Mouse (Mus musculus) intestine, embryonic 14.5 days (tissue): ENCODE measurements around the gene Stt3b. TPM values are rescaled to one million over a fixed set of nuclear protein-coding genes. Genes with fewer than 3 reads are reported as not detected.

Experiments used
- ATAC-seq: fragments of 200-750 bp; cut with Nextera tagmentation; replicated peaks from 2 replicates; pipeline ENCODE4 v1.8.0; 2017; ENCODE audit warnings: low read depth, moderate number of reproducible peaks, moderate TSS enrichment, moderate library complexity; ENCODE audit not compliant: low FRiP score, low TSS enrichment
- DNase-seq: peaks from one replicate; pipeline ENCODE4 v3.0.0-alpha.2; 2018; ENCODE audit warnings: low spot score
- H3K27ac ChIP-seq: fragments of 300-500 bp; sonication (generic); 2 replicates; pipeline ENCODE4 v1.5.1; 2014; ENCODE audit warnings: low read depth, mild to moderate bottlenecking, control low read depth
- H3K27me3 ChIP-seq: fragments of 300-500 bp; sonication (generic); replicated peaks from 2 replicates; pipeline ENCODE4 v1.6.1; 2014; ENCODE audit warnings: low read length, control low read depth; ENCODE audit not compliant: control insufficient read depth, insufficient read depth
- H3K36me3 ChIP-seq: fragments of 300-500 bp; sonication (generic); 2 replicates; pipeline ENCODE4 v1.6.1; 2014; ENCODE audit warnings: low read length, control low read depth; ENCODE audit not compliant: control insufficient read depth, insufficient read depth
- H3K4me1 ChIP-seq: fragments of 300-500 bp; sonication (generic); replicated peaks from 2 replicates; pipeline ENCODE4 v1.6.1; 2014; ENCODE audit warnings: low read length, control low read depth, mixed read lengths; ENCODE audit not compliant: control insufficient read depth, insufficient read depth
- H3K4me2 ChIP-seq: fragments of 300-500 bp; sonication (generic); 2 replicates; pipeline ENCODE4 v1.6.1; 2014; ENCODE audit warnings: low read length
- H3K4me3 ChIP-seq: fragments of 300-500 bp; sonication (generic); 2 replicates; pipeline ENCODE4 v1.5.1; 2014; ENCODE audit warnings: low read depth, low read length, control low read depth, mixed read lengths
- H3K9ac ChIP-seq: fragments of 300-500 bp; sonication (generic); 2 replicates; pipeline ENCODE4 v1.6.1; 2014; ENCODE audit warnings: mild to moderate bottlenecking, low read length
- H3K9me3 ChIP-seq: fragments of 300-500 bp; sonication (generic); 2 replicates; pipeline ENCODE4 v1.6.1; 2016; ENCODE audit warnings: low read length, control low read depth; ENCODE audit not compliant: control insufficient read depth
- WGBS: fragments of 180-500 bp; shearing (Covaris S2); extraction: QIAGEN DNeasy Blood & Tissue Kit; methylation state at CpG from one replicate; pipeline ENCODE4 v1.1.7; 2014; 5-methylcytosine and 5-hydroxymethylcytosine counted together
- polyA plus RNA-seq: library from polyadenylated mRNA; unstranded; fragments of >200 nt; fragmentation: Nextera tagmentation; extraction: Ambion mirVana; gene quantifications from 2 replicates; pipeline ENCODE4 v1.2.1, GENCODE M21; 2014

Gene Stt3b
- polyA plus RNA-seq, 1 experiment from 2014 or later = 135 TPM

- DNase-seq (no peak), ATAC-seq (no peak)
- WGBS = 51% methylated on average over 10 of the region's 10 CpGs
- H3K4me3 ChIP-seq = no peak overlapping the region
- no peak overlapping the region for H3K4me2 ChIP-seq
- no peaks in the 10 kb centered on the region for H3K27me3 ChIP-seq
- no peaks in the 10 kb centered on the region for H3K36me3 ChIP-seq
- no peak overlapping the region for H3K9ac ChIP-seq
- no peaks in the 10 kb centered on the region for H3K9me3 ChIP-seq
- 0 out of 2 replicates have a peak, but pooled peaks cover 4% of the 10 kb centered on the region for H3K4me1 ChIP-seq
- H3K27ac ChIP-seq = no peak overlapping the region
Measured at GRCm38 (mm10) chr9:115323572-115323971, 13.4 kb upstream of the Stt3b start.

- 89% methylated on average over 6 of the region's 6 CpGs for WGBS
- Histone ChIP-seq H3K27me3 (no peaks in the 10 kb centered on the region), H3K4me3 (no peak overlapping the region), H3K9me3 (no peaks in the 10 kb centered on the region), H3K4me1 (0 out of 2 replicates have a peak, but pooled peaks cover 4% of the 10 kb centered on the region), H3K27ac (no peak overlapping the region), H3K36me3 (no peaks in the 10 kb centered on the region), H3K4me2 (no peak overlapping the region), H3K9ac (no peak overlapping the region)
- DNase-seq (no peak), ATAC-seq (no peak)
Measured at GRCm38 (mm10) chr9:115322385-115322784, 12.2 kb upstream of the Stt3b start.

GRCm38 (mm10) chr9:115321052-115321451 lies 10.8 kb upstream of the Stt3b start:
- 75% methylated on average over 6 of the region's 6 CpGs for WGBS
- Histone ChIP-seq H3K4me3 (no peak overlapping the region), H3K9ac (no peak overlapping the region), H3K27ac (no peak overlapping the region), H3K4me2 (no peak overlapping the region), H3K4me1 (0 out of 2 replicates have a peak, but pooled peaks cover 4% of the 10 kb centered on the region), H3K27me3 (no peaks in the 10 kb centered on the region), H3K36me3 (no peaks in the 10 kb centered on the region), H3K9me3 (0 out of 2 replicates have a peak, but pooled peaks cover 3% of the 10 kb centered on the region)
- DNase-seq (no peak), ATAC-seq (no peak)

- WGBS = 64% methylated on average over 4 of the region's 4 CpGs
- H3K9me3 ChIP-seq = 0 out of 2 replicates have a peak, but pooled peaks cover 3% of the 10 kb centered on the region
- no peak overlapping the region for H3K9ac ChIP-seq
- no peak overlapping the region for H3K4me3 ChIP-seq
- H3K4me1 ChIP-seq = 0 out of 2 replicates have a peak, but pooled peaks cover 4% of the 10 kb centered on the region
- no peak overlapping the region for H3K4me2 ChIP-seq
- H3K27me3 ChIP-seq = no peaks in the 10 kb centered on the region
- no peak overlapping the region for H3K27ac ChIP-seq
- ATAC-seq = no peak
- H3K36me3 ChIP-seq = no peaks in the 10 kb centered on the region
- DNase-seq = no peak
Measured at GRCm38 (mm10) chr9:115320156-115320555, 9.9 kb upstream of the Stt3b start.

GRCm38 (mm10) chr9:115318621-115319375 lies 8.6 kb upstream of the Stt3b start:
- Histone ChIP-seq H3K27me3 (no peaks in the 10 kb centered on the region), H3K4me1 (no peaks in the 10 kb centered on the region), H3K9me3 (0 out of 2 replicates have a peak, but pooled peaks cover 3% of the 10 kb centered on the region), H3K9ac (no peak overlapping the region), H3K36me3 (no peaks in the 10 kb centered on the region), H3K4me3 (no peak overlapping the region), H3K4me2 (no peak overlapping the region), H3K27ac (no peak overlapping the region)
- 81% methylated on average over 6 of the region's 6 CpGs for WGBS
- DNase-seq (no peak), ATAC-seq (no peak)

GRCm38 (mm10) chr9:115317049-115317448 lies 6.8 kb upstream of the Stt3b start:
- Histone ChIP-seq H3K27me3 (no peaks in the 10 kb centered on the region), H3K27ac (no peak overlapping the region), H3K36me3 (no peaks in the 10 kb centered on the region), H3K4me1 (no peaks in the 10 kb centered on the region), H3K9ac (no peak overlapping the region), H3K4me3 (no peak overlapping the region), H3K9me3 (0 out of 2 replicates have a peak, but pooled peaks cover 3% of the 10 kb centered on the region), H3K4me2 (no peak overlapping the region)
- ATAC-seq = no peak
- WGBS = 96% methylated on average over 5 of the region's 5 CpGs
- no peak for DNase-seq

GRCm38 (mm10) chr9:115314556-115314955 lies 4.3 kb upstream of the Stt3b start:
- DNase-seq (peak; percentile 64), ATAC-seq (no peak)
- peak overlapping the region; percentile 21 for H3K4me3 ChIP-seq
- H3K27ac ChIP-seq = 0 out of 2 replicates have a peak overlapping the region, but pooled peaks have one; percentile 11
- WGBS = 10% methylated on average over 10 of the region's 10 CpGs
- no peaks in the 10 kb centered on the region for H3K36me3 ChIP-seq
- H3K4me1 ChIP-seq = 0 out of 2 replicates have a peak, but pooled peaks cover 5% of the 10 kb centered on the region
- 0 out of 2 replicates have a peak overlapping the region, but pooled peaks have one; percentile 20 for H3K9ac ChIP-seq
- H3K4me2 ChIP-seq = peak overlapping the region; percentile 44
- 0 out of 2 replicates have a peak, but pooled peaks cover 3% of the 10 kb centered on the region for H3K9me3 ChIP-seq
- H3K27me3 ChIP-seq = no peaks in the 10 kb centered on the region

- no peak overlapping the region for H3K9ac ChIP-seq
- no peaks in the 10 kb centered on the region for H3K36me3 ChIP-seq
- 0 out of 2 replicates have a peak, but pooled peaks cover 3% of the 10 kb centered on the region for H3K9me3 ChIP-seq
- no peak overlapping the region for H3K27ac ChIP-seq
- H3K4me1 ChIP-seq = 0 out of 2 replicates have a peak, but pooled peaks cover 5% of the 10 kb centered on the region
- no peak overlapping the region for H3K4me3 ChIP-seq
- no peak overlapping the region for H3K4me2 ChIP-seq
- no peaks in the 10 kb centered on the region for H3K27me3 ChIP-seq
- DNase-seq (no peak), ATAC-seq (no peak)
- WGBS = 79% methylated on average over 5 of the region's 5 CpGs
Measured at GRCm38 (mm10) chr9:115313830-115314229, 3.6 kb upstream of the Stt3b start.

GRCm38 (mm10) chr9:115311223-115311520 lies 951 bp upstream of the Stt3b start:
- 7% methylated on average over 5 of the region's 5 CpGs for WGBS
- no peak for DNase-seq
- no peaks in the 10 kb centered on the region for H3K36me3 ChIP-seq

More at GRCm38 (mm10) chr9:115311223-115311520, 951 bp upstream of the Stt3b start:
- Histone ChIP-seq H3K4me1 (peaks cover 23% of the 10 kb centered on the region), H3K9ac (peak overlapping the region; percentile 99), H3K4me3 (peak overlapping the region; percentile 96), H3K4me2 (peak overlapping the region; percentile 80), H3K9me3 (no peaks in the 10 kb centered on the region), H3K27ac (peak overlapping the region; percentile 99), H3K27me3 (no peaks in the 10 kb centered on the region)
- ATAC-seq = no peak
